Mouse (Mus musculus) embryonic facial prominence, embryonic 11.5 days (tissue): ENCODE measurements around the gene Prkca. TPM values are rescaled to one million over a fixed set of nuclear protein-coding genes. Genes with fewer than 3 reads are reported as not detected.

Experiments
- ATAC-seq: fragments of 200-750 bp; cut with Nextera tagmentation; replicated peaks from 2 replicates; pipeline ENCODE4 v1.8.0; 2017; ENCODE audit warnings: low read depth; ENCODE audit not compliant: insufficient number of reproducible peaks, low FRiP score, low TSS enrichment
- DNase-seq: peaks from one replicate; pipeline ENCODE4 v3.0.0-alpha.2; 2015; ENCODE audit warnings: low spot score
- H3K27ac ChIP-seq: fragments of 300-500 bp; sonication (generic); replicated peaks from 2 replicates; pipeline ENCODE4 v1.5.1; 2014; ENCODE audit warnings: mild to moderate bottlenecking, low read depth, low read length, control low read depth
- H3K27me3 ChIP-seq: fragments of 300-500 bp; sonication (generic); 2 replicates; pipeline ENCODE4 v1.6.1; 2014; ENCODE audit warnings: mild to moderate bottlenecking, low read length, moderate library complexity, mixed read lengths; ENCODE audit not compliant: control insufficient read depth, insufficient read depth
- H3K36me3 ChIP-seq: fragments of 300-500 bp; sonication (generic); replicated peaks from 2 replicates; pipeline ENCODE4 v1.6.1; 2014; ENCODE audit warnings: low read depth, mild to moderate bottlenecking, low read length, moderate library complexity, mixed read lengths; ENCODE audit not compliant: control insufficient read depth, insufficient read depth
- H3K4me1 ChIP-seq: fragments of 300-500 bp; sonication (generic); 2 replicates; pipeline ENCODE4 v1.6.1; 2014; ENCODE audit warnings: low read length, mixed read lengths; ENCODE audit not compliant: control insufficient read depth, insufficient read depth
- H3K4me2 ChIP-seq: fragments of 300-500 bp; sonication (generic); 2 replicates; pipeline ENCODE4 v1.6.1; 2014; ENCODE audit warnings: low read depth, mild to moderate bottlenecking, control low read depth, low read length, moderate library complexity
- H3K4me3 ChIP-seq: fragments of 300-500 bp; sonication (generic); 2 replicates; pipeline ENCODE4 v1.5.1; 2014; ENCODE audit warnings: low read depth, low read length, control low read depth
- H3K9ac ChIP-seq: fragments of 300-500 bp; sonication (generic); replicated peaks from 2 replicates; pipeline ENCODE4 v1.6.1; 2014; ENCODE audit warnings: mild to moderate bottlenecking, control low read depth, low read length
- H3K9me3 ChIP-seq: fragments of 300-500 bp; sonication (generic); replicated peaks from 2 replicates; pipeline ENCODE4 v1.6.1; 2016; ENCODE audit warnings: mild to moderate bottlenecking, low read length, inconsistent platforms, mixed read lengths; ENCODE audit not compliant: control insufficient read depth
- WGBS: fragments of 180-500 bp; shearing (Covaris S2); extraction: QIAGEN DNeasy Blood & Tissue Kit; methylation state at CpG from one replicate; pipeline ENCODE4 v1.1.7; 2014; 5-methylcytosine and 5-hydroxymethylcytosine counted together
- polyA plus RNA-seq: library from polyadenylated mRNA; unstranded; fragments of >200 nt; fragmentation: Nextera tagmentation; extraction: Ambion mirVana; gene quantifications from 2 replicates; pipeline ENCODE4 v1.2.1, GENCODE M21; 2014

Gene Prkca
- polyA plus RNA-seq, 1 experiment from 2014 or later = 7.4 TPM

DNA sequence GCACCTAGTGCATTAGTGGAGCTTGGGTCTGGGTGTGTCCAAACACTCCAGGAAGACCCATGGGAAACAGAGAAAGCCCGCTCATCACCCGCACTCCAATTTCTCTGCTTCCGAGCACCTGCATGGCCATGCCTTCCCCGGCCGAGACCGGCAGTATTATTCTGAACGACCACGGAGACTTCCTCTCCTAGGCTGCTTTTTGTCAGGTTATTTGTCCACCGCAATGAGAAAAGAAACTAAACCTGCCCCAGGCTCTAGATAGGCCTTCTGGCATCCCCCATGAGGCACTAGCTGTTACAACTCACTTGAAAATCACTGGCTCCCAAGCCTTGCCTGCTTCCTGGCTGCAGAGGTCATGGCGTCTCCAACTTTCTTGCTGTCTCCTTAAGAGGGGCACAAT is 307.4 kb downstream of the Prkca start:
- DNase-seq (no peak), ATAC-seq (no peak)
- no peak overlapping the region for H3K9ac ChIP-seq
- no peaks in the 10 kb centered on the region for H3K9me3 ChIP-seq
- H3K4me3 ChIP-seq = no peak overlapping the region
- no peaks in the 10 kb centered on the region for H3K4me1 ChIP-seq
- 95% methylated on average over 10 of the region's 10 CpGs for WGBS
- no peak overlapping the region for H3K4me2 ChIP-seq
- H3K36me3 ChIP-seq = no peaks in the 10 kb centered on the region
- H3K27me3 ChIP-seq = no peaks in the 10 kb centered on the region; the same call in 1 of the 2 replicates
- no peak overlapping the region for H3K27ac ChIP-seq

DNA sequence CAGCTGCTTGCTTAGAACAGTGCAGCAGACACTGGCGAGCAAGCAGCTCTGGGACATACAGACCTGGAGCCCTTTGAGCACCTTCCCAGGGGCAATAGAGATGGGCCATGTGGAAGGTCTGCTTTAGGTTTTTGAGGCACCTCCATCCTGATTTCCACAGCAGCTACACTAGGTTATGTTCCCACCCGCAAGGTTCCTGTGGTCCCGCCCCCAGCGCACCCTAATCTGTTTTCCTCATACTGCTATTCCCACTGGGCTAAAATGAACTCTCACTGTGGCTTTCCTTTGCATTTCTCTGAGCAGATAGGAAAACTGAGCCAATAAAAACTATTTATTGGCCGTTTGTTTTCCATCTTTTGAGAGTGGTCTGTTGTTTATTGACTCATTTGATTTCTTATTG is 308.0 kb downstream of the Prkca start:
- Histone ChIP-seq H3K9me3 (no peaks in the 10 kb centered on the region), H3K27me3 (no peaks in the 10 kb centered on the region; the same call in 1 of the 2 replicates), H3K4me1 (no peaks in the 10 kb centered on the region), H3K27ac (no peak overlapping the region), H3K9ac (no peak overlapping the region), H3K4me3 (no peak overlapping the region), H3K4me2 (no peak overlapping the region), H3K36me3 (no peaks in the 10 kb centered on the region)
- WGBS = 86% methylated on average over 5 of the region's 5 CpGs
- ATAC-seq (no peak), DNase-seq (no peak)

DNA sequence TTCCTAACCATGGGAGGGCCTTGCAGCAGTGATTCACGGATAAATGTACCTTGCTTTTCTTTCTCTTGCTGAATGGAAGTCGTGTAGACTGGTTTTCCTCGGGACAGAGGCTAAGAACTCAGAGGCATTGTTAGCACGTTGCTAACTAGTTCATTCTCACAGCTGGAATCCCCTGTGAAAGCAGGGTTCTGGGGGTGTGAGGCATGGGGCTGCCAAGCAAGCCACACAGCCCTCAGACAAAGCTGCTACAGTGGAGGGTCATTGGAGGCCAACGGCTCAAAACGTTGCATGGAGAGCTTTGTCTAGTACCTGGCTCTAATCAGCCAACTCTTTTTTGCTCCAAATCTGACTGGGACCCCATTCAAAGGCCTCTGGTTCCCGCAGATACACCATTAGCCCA is 309.4 kb downstream of the Prkca start:
- H3K36me3 ChIP-seq = no peaks in the 10 kb centered on the region
- no peak overlapping the region for H3K9ac ChIP-seq
- H3K27me3 ChIP-seq = no peaks in the 10 kb centered on the region; the same call in 1 of the 2 replicates
- H3K27ac ChIP-seq = no peak overlapping the region
- H3K4me3 ChIP-seq = no peak overlapping the region
- no peak overlapping the region for H3K4me2 ChIP-seq
- H3K4me1 ChIP-seq = no peaks in the 10 kb centered on the region
- ATAC-seq = no peak
- no peaks in the 10 kb centered on the region for H3K9me3 ChIP-seq
- 21% methylated on average over 7 of the region's 7 CpGs for WGBS
- DNase-seq = no peak

DNA sequence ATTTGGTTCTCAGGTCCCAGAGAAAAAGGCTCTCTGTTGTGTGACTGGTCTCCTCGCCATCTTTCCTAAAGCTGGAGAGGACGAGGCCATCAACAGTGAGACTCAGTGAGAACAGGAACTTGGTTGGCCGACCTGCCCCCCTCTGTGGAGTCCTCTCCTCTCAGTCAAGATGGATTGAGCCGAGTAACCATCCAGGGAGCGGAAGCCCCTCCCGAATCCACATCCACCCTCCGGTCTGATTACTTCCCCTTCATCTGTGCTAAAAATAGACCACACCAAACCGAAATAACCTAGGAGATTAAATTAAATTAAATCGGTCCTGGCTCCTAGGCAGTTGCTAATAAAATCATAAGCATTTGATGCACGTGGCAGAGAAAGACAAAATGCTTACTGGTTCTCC is 311.2 kb downstream of the Prkca start:
- 69% methylated on average over 10 of the region's 10 CpGs for WGBS
- no peak overlapping the region for H3K4me2 ChIP-seq
- no peaks in the 10 kb centered on the region for H3K27me3 ChIP-seq

DNA sequence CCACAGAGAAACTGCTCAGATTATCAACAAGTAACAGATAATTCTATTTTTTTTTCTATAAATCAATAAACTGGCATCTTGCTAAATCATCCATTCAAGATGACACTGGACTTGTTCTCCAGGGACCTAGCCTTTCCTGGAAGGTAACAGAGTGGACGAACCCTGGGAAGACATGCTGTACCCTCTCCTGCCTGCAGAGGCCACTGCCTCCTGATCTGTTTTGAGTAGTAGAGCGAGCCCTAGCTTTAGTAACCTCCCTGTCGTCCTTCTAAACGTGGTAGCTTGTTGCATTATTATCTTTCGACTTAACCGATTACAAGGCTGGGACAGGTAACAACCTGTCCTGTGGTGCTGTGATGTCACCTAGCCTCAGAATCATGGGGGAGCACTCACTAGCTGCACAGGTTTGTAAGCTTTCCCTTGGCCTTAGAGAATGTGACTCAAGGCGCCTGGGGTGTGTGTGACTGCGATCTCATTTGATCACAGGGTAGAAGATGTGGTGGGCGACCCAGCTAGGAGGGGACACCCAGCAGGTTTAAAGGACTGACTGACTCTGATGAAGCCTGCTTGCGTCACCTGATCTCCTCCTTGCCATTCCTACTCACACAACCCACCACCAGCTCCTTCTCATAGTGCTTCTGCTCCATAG is 312.6 kb downstream of the Prkca start:
- Histone ChIP-seq H3K4me1 (no peaks in the 10 kb centered on the region), H3K9ac (no peak overlapping the region), H3K27me3 (no peaks in the 10 kb centered on the region), H3K27ac (no peak overlapping the region), H3K4me3 (no peak overlapping the region), H3K36me3 (no peaks in the 10 kb centered on the region), H3K4me2 (no peak overlapping the region), H3K9me3 (no peaks in the 10 kb centered on the region)
- peak; percentile 57 for DNase-seq
- 0 out of 2 replicates have a peak, but pooled peaks have one; percentile 23 for ATAC-seq
- 59% methylated on average over 10 of the region's 10 CpGs for WGBS

More for the DNA sequence above, 311.2 kb downstream of the Prkca start:
- ATAC-seq = no peak
- Histone ChIP-seq H3K36me3 (no peaks in the 10 kb centered on the region), H3K4me3 (no peak overlapping the region), H3K4me1 (no peaks in the 10 kb centered on the region), H3K9me3 (no peaks in the 10 kb centered on the region), H3K27ac (no peak overlapping the region), H3K9ac (no peak overlapping the region)
- no peak for DNase-seq

DNA sequence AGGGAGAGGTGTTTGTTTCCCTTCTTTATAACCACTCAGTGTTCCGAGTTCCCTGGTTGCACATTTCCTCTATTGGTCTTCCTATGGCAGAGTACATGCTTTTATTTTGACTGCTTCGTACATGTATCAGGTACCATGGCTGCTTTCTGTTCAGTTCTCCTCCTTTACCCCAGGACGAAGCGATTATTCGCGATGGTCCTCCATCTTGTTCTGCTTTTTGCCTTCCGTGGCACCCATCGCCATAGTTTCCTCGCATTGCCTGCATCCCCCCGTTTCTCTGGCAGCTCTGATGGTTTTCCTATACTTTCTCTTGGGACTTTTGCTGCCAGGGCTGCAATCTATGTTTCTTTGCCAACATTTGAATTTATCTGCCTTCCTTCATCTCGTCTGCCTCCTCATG is 314.4 kb downstream of the Prkca start:
- Histone ChIP-seq H3K9me3 (no peaks in the 10 kb centered on the region), H3K4me2 (no peak overlapping the region), H3K36me3 (no peaks in the 10 kb centered on the region), H3K4me3 (no peak overlapping the region), H3K9ac (no peak overlapping the region), H3K27ac (no peak overlapping the region), H3K27me3 (no peaks in the 10 kb centered on the region), H3K4me1 (no peaks in the 10 kb centered on the region)
- ATAC-seq = no peak
- WGBS = 91% methylated on average over 11 of the region's 11 CpGs
- DNase-seq = no peak

DNA sequence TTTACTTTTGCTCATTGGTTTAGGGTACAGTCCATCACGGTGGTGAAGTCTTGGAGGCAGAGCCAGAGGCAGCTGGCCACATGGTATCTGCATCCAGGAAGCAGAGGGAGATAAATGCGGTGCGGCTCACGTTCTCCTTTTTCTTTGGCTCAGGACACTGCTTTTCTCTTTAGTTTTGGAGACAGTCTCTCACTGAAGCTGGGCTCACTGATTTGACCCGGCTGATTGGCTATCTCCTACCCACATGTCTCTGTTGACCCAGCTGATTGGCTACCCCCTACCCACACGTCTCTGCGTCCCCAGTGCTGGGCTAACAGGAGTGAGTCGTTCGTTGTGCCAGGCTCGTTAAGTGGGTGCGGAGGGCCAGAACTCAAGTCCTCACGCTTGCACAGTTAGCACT is 315.3 kb downstream of the Prkca start:
- 64% methylated on average over 12 of the region's 12 CpGs for WGBS
- H3K9ac ChIP-seq = no peak overlapping the region
- no peak for DNase-seq
- no peak overlapping the region for H3K4me2 ChIP-seq
- no peaks in the 10 kb centered on the region for H3K36me3 ChIP-seq
- no peaks in the 10 kb centered on the region for H3K4me1 ChIP-seq
- H3K4me3 ChIP-seq = no peak overlapping the region
- H3K9me3 ChIP-seq = no peaks in the 10 kb centered on the region
- no peaks in the 10 kb centered on the region for H3K27me3 ChIP-seq
- H3K27ac ChIP-seq = no peak overlapping the region
- no peak for ATAC-seq

DNA sequence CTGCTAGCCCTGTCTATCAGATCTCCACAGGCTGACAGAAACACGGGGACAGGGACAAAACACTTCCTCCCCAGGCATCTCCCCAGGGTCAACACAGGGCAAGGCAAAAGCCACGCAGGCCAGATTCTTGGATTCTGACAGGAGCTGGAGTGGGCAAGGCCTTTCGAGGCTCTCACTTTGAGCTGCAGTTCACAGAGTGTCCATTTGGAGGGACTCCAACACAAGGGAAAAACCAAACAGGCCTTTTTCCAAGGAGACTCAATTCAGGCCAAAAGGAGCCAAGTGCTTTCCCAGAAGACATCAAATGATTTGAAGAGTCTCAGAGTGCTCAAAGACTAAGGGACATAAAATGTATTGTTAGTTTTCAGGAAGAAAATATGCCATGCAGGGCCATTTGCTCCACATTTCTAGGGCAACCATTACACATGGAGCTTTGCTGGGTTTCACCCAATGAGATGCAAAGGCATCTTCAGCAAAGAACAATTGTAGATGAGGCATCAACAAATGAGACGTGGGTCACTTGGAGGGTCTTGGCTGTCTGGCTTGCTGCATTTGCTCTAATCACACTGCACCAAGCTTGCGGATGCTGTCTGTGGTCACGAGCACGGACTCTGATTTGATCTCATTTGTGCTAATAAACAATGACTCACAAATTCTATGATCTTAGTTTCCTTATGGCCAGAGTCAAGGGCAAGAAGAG is 317.9 kb downstream of the Prkca start:
- 51% methylated on average over 7 of the region's 7 CpGs for whole genome bisulfite sequencing
- H3K9ac ChIP-seq = no peak overlapping the region
- H3K9me3 ChIP-seq = no peaks in the 10 kb centered on the region
- no peak overlapping the region for H3K27ac ChIP-seq
- no peaks in the 10 kb centered on the region for H3K4me1 ChIP-seq
- DNase-seq (peak; percentile 60), ATAC-seq (no peak)
- no peak overlapping the region for H3K4me2 ChIP-seq
- no peak overlapping the region for H3K4me3 ChIP-seq
- no peaks in the 10 kb centered on the region for H3K36me3 ChIP-seq
- H3K27me3 ChIP-seq = no peaks in the 10 kb centered on the region
